Mouse (Mus musculus): ENCODE results near the gene Rab12. TPM values are rescaled to one million over a fixed set of nuclear protein-coding genes. Genes with fewer than 3 reads are reported as not detected.

Rab12 gene
- polyA plus RNA-seq (2012; rRNA removed; ENCODE audit: low replicate concordance), result 26.4 and 33.6 TPM in 2 replicates

GRCm38 (mm10) chr17:66519554-66520553, at the start of gene Rab12:
Gene Rab12 (minus strand): TSS chr17:66519729.

GRCm38 (mm10) chr17:66449460-66450341, 69.8 kb downstream of the Rab12 start, which contains the start of gene Mtcl1:
Gene Mtcl1 (minus strand): TSS chr17:66449750.

Other genes with a start within 250 kb of the Rab12 start
- 1.7 and 2.6 TPM in 2 replicates for gene Mtcl1, start 70.0 kb downstream of the Rab12 start, polyA plus RNA-seq (2012; rRNA removed; ENCODE audit: low replicate concordance)
- gene Themis3, start 74.9 kb upstream of the Rab12 start, polyA plus RNA-seq (2012; rRNA removed; ENCODE audit: low replicate concordance), result 0.06 TPM in 1 of 2 replicates, not detected in the other